Mouse (Mus musculus) neural tube, embryonic 13.5 days (tissue): ENCODE data around the gene Traf3ip3. TPM values are rescaled to one million over a fixed set of nuclear protein-coding genes. Genes with fewer than 3 reads are reported as not detected.

ENCODE experiments used
- ATAC-seq: fragments of 200-750 bp; cut with Nextera tagmentation; 2 replicates; pipeline ENCODE4 v1.8.0; 2017; ENCODE audit warnings: low read depth, mild to moderate bottlenecking, moderate TSS enrichment, moderate library complexity
- H3K27ac ChIP-seq: fragments of 300-500 bp; sonication (generic); replicated peaks from 2 replicates; pipeline ENCODE4 v1.5.1; 2015; ENCODE audit warnings: moderate library complexity, mild to moderate bottlenecking, inconsistent platforms
- H3K27me3 ChIP-seq: fragments of 300-500 bp; sonication (generic); 2 replicates; pipeline ENCODE4 v1.6.1; 2015; ENCODE audit warnings: mild to moderate bottlenecking, inconsistent platforms
- H3K36me3 ChIP-seq: fragments of 300-500 bp; sonication (generic); 2 replicates; pipeline ENCODE4 v1.6.1; 2015; ENCODE audit warnings: mild to moderate bottlenecking, inconsistent platforms
- H3K4me1 ChIP-seq: fragments of 300-500 bp; sonication (generic); replicated peaks from 2 replicates; pipeline ENCODE4 v1.6.1; 2015; ENCODE audit warnings: inconsistent platforms
- H3K4me2 ChIP-seq: fragments of 300-500 bp; sonication (generic); 2 replicates; pipeline ENCODE4 v1.6.1; 2015; ENCODE audit warnings: inconsistent platforms, mild to moderate bottlenecking, moderate library complexity
- H3K4me3 ChIP-seq: fragments of 300-500 bp; sonication (generic); 2 replicates; pipeline ENCODE4 v1.5.1; 2015; ENCODE audit warnings: mild to moderate bottlenecking, inconsistent platforms
- H3K9ac ChIP-seq: fragments of 300-500 bp; sonication (generic); 2 replicates; pipeline ENCODE4 v1.6.1; 2015; ENCODE audit warnings: moderate library complexity, mild to moderate bottlenecking, inconsistent platforms
- H3K9me3 ChIP-seq: fragments of 300-500 bp; sonication (generic); 2 replicates; pipeline ENCODE4 v1.6.1; 2016; ENCODE audit warnings: inconsistent platforms
- WGBS: fragments of 180-500 bp; shearing (Covaris S2); methylation state at CpG from one replicate; pipeline ENCODE4 v1.1.7; 2015; 5-methylcytosine and 5-hydroxymethylcytosine counted together
- polyA plus RNA-seq: library from polyadenylated mRNA; unstranded; fragments of >200 nt; fragmentation: Nextera tagmentation; extraction: Ambion mirVana; gene quantifications from 2 replicates; pipeline ENCODE4 v1.2.1, GENCODE M21; 2015

Gene Traf3ip3
- polyA plus RNA-seq, 1 experiment from 2014 or later, result 4.4 TPM

DNA sequence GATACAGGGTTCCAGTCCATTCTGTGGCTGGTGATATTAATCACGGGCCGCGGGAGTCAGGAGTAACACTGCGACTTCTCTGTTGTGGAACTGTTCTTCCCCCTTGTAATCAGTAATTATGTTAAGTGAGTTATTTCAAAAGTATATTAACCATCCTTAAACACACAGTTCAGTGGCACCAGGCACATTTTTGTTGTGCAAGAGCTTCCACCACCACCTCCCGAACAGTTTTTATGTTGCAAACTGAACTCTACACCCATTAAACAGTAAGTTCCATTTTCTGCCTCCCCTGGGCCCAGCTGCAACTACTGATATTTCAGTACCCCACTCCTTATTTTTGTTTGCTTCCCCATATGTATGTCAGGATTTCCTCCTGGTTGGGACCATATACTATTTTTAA, 28.1 kb upstream of the Traf3ip3 start:
- Histone ChIP-seq H3K9ac (no peak overlapping the region), H3K9me3 (no peaks in the 10 kb centered on the region), H3K4me1 (no peaks in the 10 kb centered on the region), H3K27me3 (no peaks in the 10 kb centered on the region), H3K4me2 (no peak overlapping the region), H3K4me3 (no peak overlapping the region), H3K36me3 (no peaks in the 10 kb centered on the region), H3K27ac (no peak overlapping the region)
- no peak for ATAC-seq
- whole genome bisulfite sequencing, result 92% methylated on average over 5 of the region's 5 CpGs

DNA sequence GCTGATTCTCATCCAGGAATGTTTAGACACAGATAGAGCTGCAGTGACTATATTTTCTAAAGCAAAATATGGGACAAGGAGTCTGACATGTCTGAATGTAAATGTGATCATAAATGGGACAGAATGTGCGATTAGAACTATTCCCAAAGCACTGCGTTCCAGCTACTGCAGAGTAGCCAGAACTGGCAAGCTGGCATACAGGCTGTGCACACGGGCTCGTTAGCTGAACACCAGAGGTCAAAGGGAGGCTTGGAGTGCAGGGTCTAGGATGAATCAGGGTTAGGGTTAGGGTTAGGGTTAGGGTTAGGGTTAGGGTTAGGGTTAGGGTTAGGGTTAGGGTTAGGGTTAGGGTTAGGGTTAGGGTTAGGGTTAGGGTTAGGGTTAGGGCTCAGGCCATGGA, 26.0 kb upstream of the Traf3ip3 start:
- no peaks in the 10 kb centered on the region for H3K36me3 ChIP-seq
- no peak overlapping the region for H3K4me3 ChIP-seq
- no peak overlapping the region for H3K9ac ChIP-seq
- WGBS, result 82% methylated on average over 4 of the region's 4 CpGs
- H3K27me3 ChIP-seq, result no peaks in the 10 kb centered on the region
- H3K4me2 ChIP-seq, result no peak overlapping the region
- H3K9me3 ChIP-seq, result no peaks in the 10 kb centered on the region
- no peak for ATAC-seq
- no peak overlapping the region for H3K27ac ChIP-seq
- no peaks in the 10 kb centered on the region for H3K4me1 ChIP-seq

DNA sequence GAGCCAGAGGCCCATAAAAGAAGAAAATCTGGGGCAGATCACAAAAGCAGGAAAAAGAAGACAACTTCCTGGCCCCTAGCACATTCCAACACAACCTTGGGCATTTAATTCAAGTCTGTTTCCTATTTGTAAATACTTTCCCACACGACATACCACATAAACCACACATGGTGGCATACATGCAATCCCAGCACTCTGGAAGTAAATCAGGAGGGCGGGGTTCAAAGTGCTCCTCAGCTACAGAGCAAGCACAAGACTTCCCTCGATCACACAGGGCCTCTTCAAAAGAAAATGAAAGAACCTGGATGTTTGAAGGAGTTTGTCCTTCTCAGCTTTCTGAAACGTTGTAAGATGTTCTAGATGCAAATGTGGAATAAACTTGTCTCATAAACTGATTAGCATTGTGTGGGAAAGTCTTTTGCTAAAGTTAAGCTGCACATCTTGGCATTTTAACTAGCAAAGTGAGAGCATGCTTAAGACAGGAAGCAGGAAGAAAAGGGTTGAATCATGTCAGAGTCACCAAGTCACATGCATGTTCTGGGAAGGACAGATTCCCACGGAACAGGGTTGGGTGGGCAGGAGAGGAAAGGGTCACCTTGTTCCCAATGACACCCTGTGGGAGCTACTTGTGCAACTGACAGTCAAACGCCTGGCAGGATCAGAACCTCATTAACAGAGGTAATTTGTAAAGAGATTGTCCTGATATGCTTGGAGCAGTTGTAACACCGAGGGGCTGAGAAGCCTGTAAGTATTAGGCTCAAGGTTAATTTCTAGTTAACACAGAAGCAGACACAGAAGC, 25.4 kb upstream of the Traf3ip3 start:
- no peaks in the 10 kb centered on the region for H3K4me1 ChIP-seq
- H3K36me3 ChIP-seq, result no peaks in the 10 kb centered on the region

DNA sequence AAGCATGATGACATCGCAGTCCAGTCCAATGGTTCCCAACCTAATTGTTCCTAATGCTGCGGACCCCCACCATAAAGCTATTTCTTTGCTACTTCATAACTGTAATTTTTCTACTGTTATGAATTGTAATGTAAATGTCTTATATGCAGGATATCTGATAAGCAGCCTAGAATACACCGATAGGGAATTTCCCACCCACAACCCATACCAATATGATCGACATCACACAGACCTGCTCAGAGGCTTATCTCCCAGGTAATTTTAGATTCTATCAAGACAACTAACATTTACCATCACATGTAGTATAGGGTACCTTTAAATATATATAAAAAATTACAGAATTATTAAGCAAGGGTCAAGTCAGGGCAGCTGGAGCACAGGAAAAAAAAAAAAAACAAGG, 24.6 kb upstream of the Traf3ip3 start:
- Histone ChIP-seq H3K36me3 (no peaks in the 10 kb centered on the region), H3K4me3 (no peak overlapping the region), H3K9me3 (no peaks in the 10 kb centered on the region), H3K4me2 (no peak overlapping the region), H3K27me3 (no peaks in the 10 kb centered on the region), H3K9ac (no peak overlapping the region), H3K27ac (no peak overlapping the region), H3K4me1 (no peaks in the 10 kb centered on the region)
- ATAC-seq, result no peak
- WGBS, result 93% methylated on average over 4 of the region's 4 CpGs

More for the DNA sequence above, 25.4 kb upstream of the Traf3ip3 start:
- 60% methylated on average over 7 of the region's 7 CpGs for WGBS
- ATAC-seq, result no peak
- no peak overlapping the region for H3K4me2 ChIP-seq
- H3K4me3 ChIP-seq, result no peak overlapping the region
- no peak overlapping the region for H3K9ac ChIP-seq
- no peak overlapping the region for H3K27ac ChIP-seq
- H3K9me3 ChIP-seq, result no peaks in the 10 kb centered on the region
- H3K27me3 ChIP-seq, result no peaks in the 10 kb centered on the region

DNA sequence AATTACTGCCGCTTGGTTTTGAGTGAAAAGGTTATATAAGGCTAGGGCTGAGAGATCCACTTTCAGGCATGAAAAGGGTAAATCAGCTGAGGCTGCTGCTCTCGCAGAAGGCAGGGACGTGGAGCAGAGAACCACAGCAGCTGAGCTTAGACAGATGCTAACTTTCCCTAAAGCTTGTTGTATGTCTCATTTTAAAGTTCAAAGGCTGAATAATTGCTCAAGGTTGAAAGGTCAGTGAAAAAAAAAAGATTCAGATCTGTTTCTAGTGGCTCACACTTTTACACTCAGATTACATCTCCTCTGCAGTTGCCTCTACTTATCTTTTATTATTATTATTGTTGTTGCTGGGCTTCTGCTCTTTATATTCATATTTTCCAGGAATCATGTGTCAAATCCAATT, 24.0 kb upstream of the Traf3ip3 start:
- no peak overlapping the region for H3K4me2 ChIP-seq
- no peaks in the 10 kb centered on the region for H3K9me3 ChIP-seq
- WGBS, result 18% methylated on average over 3 of the region's 3 CpGs
- H3K9ac ChIP-seq, result no peak overlapping the region
- H3K36me3 ChIP-seq, result no peaks in the 10 kb centered on the region
- no peaks in the 10 kb centered on the region for H3K27me3 ChIP-seq
- H3K27ac ChIP-seq, result no peak overlapping the region
- ATAC-seq, result no peak
- no peaks in the 10 kb centered on the region for H3K4me1 ChIP-seq
- H3K4me3 ChIP-seq, result no peak overlapping the region

DNA sequence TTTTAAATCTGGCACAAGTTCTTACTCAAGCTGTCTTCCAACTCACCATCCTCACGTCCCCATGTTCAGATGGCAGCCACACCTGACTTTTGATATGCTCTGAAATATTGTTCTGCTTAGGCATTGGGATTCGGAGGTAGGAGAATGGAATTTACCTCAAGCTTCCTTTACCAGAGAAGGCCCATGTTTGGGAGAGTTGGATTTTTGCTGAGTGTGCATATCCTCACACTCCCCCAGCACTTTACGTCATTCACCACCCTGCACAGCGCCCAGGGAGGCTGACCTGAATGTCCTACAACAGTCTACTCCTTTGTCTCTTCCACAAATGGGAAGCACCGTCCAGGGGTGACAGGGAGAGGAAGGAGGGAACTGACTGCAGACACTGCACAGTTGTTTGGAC, 18.9 kb upstream of the Traf3ip3 start:
- no peak overlapping the region for H3K27ac ChIP-seq
- no peaks in the 10 kb centered on the region for H3K4me1 ChIP-seq
- no peak overlapping the region for H3K4me3 ChIP-seq
- H3K9me3 ChIP-seq, result 0 out of 2 replicates have a peak, but pooled peaks cover 5% of the 10 kb centered on the region
- H3K9ac ChIP-seq, result no peak overlapping the region
- H3K4me2 ChIP-seq, result no peak overlapping the region
- H3K27me3 ChIP-seq, result no peaks in the 10 kb centered on the region
- H3K36me3 ChIP-seq, result no peaks in the 10 kb centered on the region
- WGBS, result 72% methylated on average over 5 of the region's 5 CpGs
- no peak for ATAC-seq

DNA sequence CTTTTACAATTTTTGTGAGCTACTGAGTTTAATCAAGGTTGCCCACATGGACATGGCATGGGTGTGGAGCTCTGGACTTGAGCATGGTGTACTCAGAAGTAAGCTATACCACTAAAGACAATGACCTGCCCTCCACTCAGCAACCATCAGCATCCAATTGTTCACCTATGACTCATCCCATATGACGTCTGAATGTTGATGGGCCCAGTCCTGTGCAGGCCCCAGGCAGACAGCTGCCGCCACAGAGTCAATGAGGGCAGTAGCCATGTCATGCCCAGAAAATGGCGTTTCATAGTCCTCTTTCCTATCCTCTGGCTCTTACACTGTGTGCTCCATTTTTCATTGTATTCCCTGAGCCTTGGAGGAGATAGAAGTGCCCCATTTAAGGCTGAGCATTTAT, 14.5 kb upstream of the Traf3ip3 start:
- no peak overlapping the region for H3K4me2 ChIP-seq
- WGBS, result 77% methylated on average over 3 of the region's 3 CpGs
- H3K4me3 ChIP-seq, result no peak overlapping the region
- no peak overlapping the region for H3K9ac ChIP-seq
- H3K27ac ChIP-seq, result no peak overlapping the region
- no peaks in the 10 kb centered on the region for H3K36me3 ChIP-seq
- no peak for ATAC-seq
- H3K9me3 ChIP-seq, result 0 out of 2 replicates have a peak, but pooled peaks cover 5% of the 10 kb centered on the region
- no peaks in the 10 kb centered on the region for H3K27me3 ChIP-seq
- no peaks in the 10 kb centered on the region for H3K4me1 ChIP-seq

DNA sequence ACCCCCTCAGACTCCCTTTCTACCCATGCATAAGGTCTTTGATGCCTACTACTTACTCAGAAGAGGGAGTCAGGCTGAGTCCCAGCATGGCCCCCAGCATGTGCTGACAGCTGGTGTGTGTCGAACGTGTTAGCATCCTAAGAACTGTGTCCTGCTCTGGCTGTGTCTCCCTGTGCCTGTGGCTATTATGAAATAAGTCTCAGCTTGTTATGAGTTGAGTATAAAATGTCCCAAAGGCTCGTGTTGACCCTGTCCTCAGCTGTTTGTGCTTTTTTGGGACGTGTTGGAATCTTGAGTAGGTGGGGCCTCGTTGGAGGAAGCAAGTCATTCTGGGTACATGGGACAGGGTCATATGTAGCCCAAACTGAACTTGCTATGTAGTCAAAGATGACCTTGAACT, 12.6 kb upstream of the Traf3ip3 start:
- H3K27me3 ChIP-seq, result no peaks in the 10 kb centered on the region
- H3K27ac ChIP-seq, result no peak overlapping the region
- H3K9me3 ChIP-seq, result 0 out of 2 replicates have a peak, but pooled peaks cover 5% of the 10 kb centered on the region
- no peak overlapping the region for H3K4me3 ChIP-seq
- H3K4me1 ChIP-seq, result no peaks in the 10 kb centered on the region
- no peak overlapping the region for H3K9ac ChIP-seq
- H3K36me3 ChIP-seq, result no peaks in the 10 kb centered on the region
- no peak overlapping the region for H3K4me2 ChIP-seq
- 88% methylated on average over 5 of the region's 5 CpGs for WGBS
- no peak for ATAC-seq

DNA sequence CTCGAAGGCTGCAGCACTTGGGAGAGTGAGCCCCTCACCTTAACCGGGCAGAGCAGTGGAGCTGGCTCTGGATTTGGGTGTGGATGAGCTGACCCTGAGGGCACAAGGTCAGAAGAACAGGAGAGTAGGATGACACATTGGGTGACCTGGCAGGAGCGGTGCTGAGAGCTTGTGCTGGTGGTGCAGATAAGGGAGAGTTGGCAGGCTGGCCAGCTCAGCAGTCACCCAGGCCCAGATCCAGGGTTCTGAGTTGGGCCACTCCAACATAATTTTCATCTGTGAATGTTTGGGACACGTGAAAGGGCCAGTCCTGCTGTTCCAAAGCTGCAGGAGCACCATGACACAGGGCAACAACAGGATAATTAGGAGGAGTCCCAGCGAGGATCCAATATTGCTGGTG, 9.9 kb upstream of the Traf3ip3 start:
- no peak for ATAC-seq
- 77% methylated on average over 5 of the region's 5 CpGs for WGBS

DNA sequence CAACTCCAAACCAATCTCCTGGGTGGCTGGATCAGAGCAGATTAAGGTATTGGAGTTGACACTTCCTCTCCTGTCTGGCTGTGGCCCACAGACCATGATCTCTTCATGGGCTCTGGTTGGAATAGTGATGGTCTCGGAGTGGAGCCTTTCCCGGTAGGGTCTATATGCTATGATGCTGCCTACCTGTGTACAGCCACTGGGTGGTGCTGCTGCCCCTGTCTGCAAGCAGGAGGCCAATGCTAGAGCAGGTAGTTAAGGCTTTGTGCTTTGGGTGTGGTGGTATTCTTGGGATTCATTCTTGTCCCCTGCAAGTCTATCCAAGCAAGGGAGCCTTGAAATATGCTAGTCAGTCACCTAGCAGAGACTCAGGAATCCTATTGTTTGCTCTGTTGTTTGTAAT, 6.7 kb upstream of the Traf3ip3 start:
- no peak overlapping the region for H3K27ac ChIP-seq
- ATAC-seq, result no peak
- WGBS, result 42% methylated on average over 2 of the region's 2 CpGs
- H3K36me3 ChIP-seq, result no peaks in the 10 kb centered on the region
- H3K4me2 ChIP-seq, result no peak overlapping the region
- no peaks in the 10 kb centered on the region for H3K4me1 ChIP-seq
- H3K9me3 ChIP-seq, result no peaks in the 10 kb centered on the region
- H3K4me3 ChIP-seq, result no peak overlapping the region
- no peak overlapping the region for H3K9ac ChIP-seq
- no peaks in the 10 kb centered on the region for H3K27me3 ChIP-seq

More for the DNA sequence above, 9.9 kb upstream of the Traf3ip3 start:
- Histone ChIP-seq H3K27me3 (no peaks in the 10 kb centered on the region), H3K9ac (no peak overlapping the region), H3K36me3 (no peaks in the 10 kb centered on the region), H3K27ac (no peak overlapping the region), H3K4me3 (no peak overlapping the region), H3K4me2 (no peak overlapping the region), H3K9me3 (no peaks in the 10 kb centered on the region), H3K4me1 (no peaks in the 10 kb centered on the region)

DNA sequence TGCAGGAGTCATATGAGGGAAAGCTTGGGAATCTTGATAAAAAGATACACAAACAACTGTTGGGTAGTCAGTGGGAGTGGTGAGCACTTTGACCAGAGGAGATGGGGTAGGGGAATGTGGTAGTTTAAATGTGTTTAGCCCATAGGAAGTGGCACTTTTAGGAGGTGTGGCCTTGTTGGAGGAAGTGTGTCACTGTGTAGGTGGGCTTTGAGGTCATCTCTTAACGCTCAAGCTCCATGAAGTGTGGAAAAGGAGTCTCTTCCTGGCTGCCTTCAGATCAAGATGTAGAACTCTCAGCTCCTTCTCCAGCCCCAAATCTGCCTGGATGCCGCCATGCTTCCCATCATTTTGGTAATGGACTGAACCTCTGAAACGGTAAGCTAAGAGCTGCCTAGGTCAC, 6.0 kb upstream of the Traf3ip3 start, which contains the start of gene Lamb3:
Lamb3 (plus strand) TSS at position 197 of the 400 bp plus-strand sequence.
- no peak for ATAC-seq
- H3K4me1 ChIP-seq, result no peaks in the 10 kb centered on the region
- no peak within 1 kb of the TSS for H3K4me2 ChIP-seq
- no peaks in the 10 kb centered on the region for H3K36me3 ChIP-seq
- H3K9ac ChIP-seq, result no peak within 1 kb of the TSS
- no peaks in the 10 kb centered on the region for H3K9me3 ChIP-seq
- H3K27me3 ChIP-seq, result no peaks in the 10 kb centered on the region
- WGBS, result 92% methylated on average over 3 of the region's 3 CpGs
- no peak within 1 kb of the TSS for H3K4me3 ChIP-seq
- H3K27ac ChIP-seq, result no peak within 1 kb of the TSS

DNA sequence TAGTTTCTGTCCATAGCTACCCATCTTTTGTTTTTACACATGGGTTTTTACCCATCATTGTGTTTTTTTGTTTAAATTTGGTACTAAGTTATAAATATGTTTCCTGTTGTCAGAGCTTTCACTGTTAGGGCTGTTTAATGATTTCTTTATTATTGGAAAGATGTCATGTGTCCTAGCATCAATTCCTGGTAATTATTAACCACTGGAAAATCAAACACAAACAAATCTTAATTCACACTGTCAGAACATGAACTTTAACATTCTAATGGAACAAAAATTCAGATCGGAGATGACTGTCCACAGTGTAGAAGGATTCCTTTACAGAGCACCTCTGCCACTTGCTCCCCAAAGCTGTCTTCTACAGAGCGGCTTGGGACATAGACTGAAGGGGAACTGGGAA, 3.9 kb upstream of the Traf3ip3 start:
- 93% methylated on average over 2 of the region's 2 CpGs for WGBS
- H3K4me3 ChIP-seq, result no peak overlapping the region
- H3K9ac ChIP-seq, result no peak overlapping the region
- H3K4me1 ChIP-seq, result no peaks in the 10 kb centered on the region
- no peak overlapping the region for H3K4me2 ChIP-seq
- H3K27me3 ChIP-seq, result no peaks in the 10 kb centered on the region
- H3K9me3 ChIP-seq, result no peaks in the 10 kb centered on the region
- no peak overlapping the region for H3K27ac ChIP-seq
- H3K36me3 ChIP-seq, result no peaks in the 10 kb centered on the region
- no peak for ATAC-seq

DNA sequence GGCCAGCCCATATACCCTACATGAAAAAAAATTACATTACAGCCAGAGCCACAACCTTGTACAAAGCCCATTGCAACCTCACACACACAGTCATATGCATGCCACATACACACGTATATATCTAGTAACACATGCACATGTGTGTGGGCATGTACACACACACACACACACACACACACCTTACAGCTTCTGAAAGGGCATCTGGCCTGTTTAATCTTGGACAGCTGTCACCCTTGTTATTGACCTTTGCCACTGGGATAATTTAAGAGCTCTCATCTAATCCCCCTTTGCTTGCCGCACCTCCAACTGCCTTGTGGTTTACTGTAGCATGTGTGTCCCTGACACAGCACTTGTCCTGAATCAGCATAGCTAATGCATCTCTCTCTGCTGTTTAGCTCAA, 2.3 kb upstream of the Traf3ip3 start:
- WGBS, result 74% methylated on average over 2 of the region's 2 CpGs
- Histone ChIP-seq H3K4me2 (no peak overlapping the region), H3K36me3 (no peaks in the 10 kb centered on the region), H3K4me3 (no peak overlapping the region), H3K27ac (no peak overlapping the region), H3K9me3 (no peaks in the 10 kb centered on the region), H3K27me3 (no peaks in the 10 kb centered on the region), H3K9ac (no peak overlapping the region), H3K4me1 (no peaks in the 10 kb centered on the region)
- ATAC-seq, result no peak
